Mouse (Mus musculus) left cerebral cortex, adult 2 months (tissue): Measurements from ENCODE around the gene Endog. TPM values are rescaled to one million over a fixed set of nuclear protein-coding genes. Genes with fewer than 3 reads are reported as not detected.
A peak's percentile ranks its signal among the peaks of the same experiment; 100 is the strongest.
"Not testable (repeated sequence)": the region's sequence is repeated elsewhere in the genome, so short reads cannot be mapped to it uniquely, and the experiment has no call there.

Experiments used
- DNase-seq, 2 experiments: peaks; one replicate each; pipeline ENCODE4 v3.0.0; 2021 to 2022; ENCODE audit warnings: low spot score in 2 of 2, mixed read lengths in 1 of 2; ENCODE audit errors: extremely low spot score in 1 of 2
- H3K27ac ChIP-seq: fragments of 200-600 bp; 2 replicates; pipeline ENCODE4 v1.8.1; 2022
- H3K4me3 ChIP-seq: fragments of 200-600 bp; 2 replicates; pipeline ENCODE4 v1.8.1; 2022
- CTCF ChIP-seq: fragments of 200-600 bp; IDR thresholded peaks from 2 replicates; pipeline ENCODE4 v1.8.1; 2022; ENCODE audit warnings: antibody characterized with exemption, mild to moderate bottlenecking, moderate library complexity
- intact Hi-C: fragments of 180-260 bp; cut with DNase I; formaldehyde crosslinking; loops from one replicate; pipeline ENCODE4 v1.15.1; 2025
- total RNA-seq, 2 experiments: library from RNA; stranded (reverse); gene quantifications; 2 replicates each; pipeline ENCODE4 v1.2.3; 2021

Endog gene
- total RNA-seq, 2 experiments from 2014 or later: 20.9 to 21.4 TPM

DNA sequence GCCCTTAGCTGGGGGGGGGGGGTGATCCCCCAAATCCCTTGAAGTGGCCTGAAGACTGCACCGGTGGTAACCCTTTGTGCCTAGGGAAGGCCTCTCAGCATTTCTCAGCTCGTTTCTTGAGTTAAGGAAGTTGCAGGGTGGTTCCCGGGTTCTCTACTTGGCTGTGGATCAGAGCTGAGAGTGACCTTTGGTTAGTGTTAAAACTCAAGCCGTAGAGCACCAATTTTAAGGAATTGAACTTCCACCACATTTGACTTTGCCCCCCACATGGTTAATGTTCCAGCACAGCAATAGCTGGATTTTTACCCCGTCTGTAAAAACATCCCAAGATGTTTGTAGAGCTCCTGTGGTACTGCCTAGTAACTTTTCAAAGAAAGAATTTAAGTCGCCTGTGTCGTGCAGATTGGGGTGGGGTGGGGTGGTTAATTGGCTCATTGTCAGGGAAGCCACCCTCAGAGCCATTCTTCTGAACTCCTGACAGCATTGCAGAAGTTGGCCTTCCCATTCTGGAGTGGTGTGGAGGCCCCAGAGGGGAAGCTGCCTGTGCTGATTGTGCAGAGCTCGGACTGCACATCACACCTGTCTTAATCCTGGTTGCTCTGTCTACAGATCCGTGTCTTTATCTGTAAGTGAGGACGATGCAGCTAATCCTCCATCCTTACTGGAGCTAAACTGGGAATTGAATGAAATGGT is 36.2 kb upstream of the Endog start:
- Histone ChIP-seq H3K4me3 (peak overlapping the region; percentile 96), H3K27ac (no peak overlapping the region; the same call in 1 of the 2 replicates)

DNA sequence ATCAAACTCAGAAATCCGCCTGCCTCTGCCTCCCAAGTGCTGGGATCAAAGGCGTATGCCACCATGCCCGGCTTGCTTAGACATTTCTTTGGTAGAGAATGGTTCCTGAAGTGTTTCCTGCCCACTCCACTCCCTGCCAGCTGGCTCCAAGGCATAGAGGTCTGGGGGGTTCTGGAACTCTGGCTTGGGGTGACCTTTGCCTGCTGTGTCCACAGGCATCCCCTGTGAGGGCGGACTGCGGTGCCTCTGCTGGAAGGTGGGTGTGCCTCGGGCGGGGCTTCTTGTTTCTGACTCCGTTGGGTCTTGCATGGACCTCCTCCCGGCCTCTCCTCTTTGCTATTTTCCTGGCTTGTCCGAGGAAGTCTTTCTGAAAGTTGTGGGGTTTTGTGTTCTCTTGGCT is 34.8 kb upstream of the Endog start:
- Histone ChIP-seq H3K4me3 (no peak overlapping the region), H3K27ac (no peak overlapping the region)
- TF ChIP-seq CTCF: no peak
- intact Hi-C loops: no loop called here
- no peak for DNase-seq

More for the DNA sequence above, 36.2 kb upstream of the Endog start:
- TF ChIP-seq CTCF: no peak
- DNase-seq: no peak
- intact Hi-C loops: loop anchor here (5.0 kb wide), 1 partner anchor 37 kb away; the partner anchor contains the start of gene Endog

DNA sequence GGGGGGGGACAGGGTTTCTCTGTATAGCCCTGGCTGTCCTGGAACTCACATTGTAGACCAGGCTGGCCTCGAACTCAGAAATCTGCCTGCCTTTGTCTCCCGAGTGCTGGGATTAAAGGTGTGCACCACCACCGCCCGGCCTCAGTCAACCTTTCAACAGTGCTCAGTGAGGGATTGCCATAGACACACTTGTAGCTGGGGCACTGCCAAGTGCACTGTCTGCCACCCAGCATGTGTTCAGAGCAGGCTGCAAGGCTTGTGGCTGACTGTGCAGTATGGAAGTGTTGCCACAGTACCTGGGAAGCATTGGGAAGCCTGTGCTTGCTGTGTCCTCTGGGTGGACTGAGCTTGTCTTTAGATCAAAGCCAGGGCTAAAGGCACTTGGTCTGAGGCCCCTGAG is 31.3 kb upstream of the Endog start:
- DNase-seq, intact Hi-C loops, H3K27ac ChIP-seq: not testable (repeated sequence)

DNA sequence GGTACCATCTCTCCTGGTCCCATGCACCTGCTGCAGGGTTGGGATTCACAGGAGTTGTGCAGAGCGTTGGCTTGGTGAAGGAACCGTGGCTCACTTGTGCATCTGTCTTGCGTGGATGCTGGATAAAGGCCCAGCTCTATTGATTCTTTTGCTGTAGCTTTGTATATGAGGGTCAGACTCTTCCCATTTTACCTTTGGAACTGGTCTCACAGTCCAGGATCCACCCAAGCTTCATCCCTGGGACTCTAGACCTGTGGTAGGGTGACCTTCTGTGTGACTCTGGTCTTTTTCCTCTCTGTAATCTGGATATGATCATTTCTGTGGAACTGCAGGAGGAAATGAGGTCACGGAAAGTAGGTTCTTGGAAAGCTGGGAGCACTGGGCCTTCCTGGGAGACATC is 26.9 kb upstream of the Endog start:
- no peak for TF ChIP-seq CTCF
- intact Hi-C loops: no loop called here
- no peak overlapping the region for H3K27ac ChIP-seq
- H3K4me3 ChIP-seq: no peak overlapping the region
- no peak for DNase-seq

More for the DNA sequence above, 31.3 kb upstream of the Endog start:
- not testable (repeated sequence) for H3K4me3 ChIP-seq

DNA sequence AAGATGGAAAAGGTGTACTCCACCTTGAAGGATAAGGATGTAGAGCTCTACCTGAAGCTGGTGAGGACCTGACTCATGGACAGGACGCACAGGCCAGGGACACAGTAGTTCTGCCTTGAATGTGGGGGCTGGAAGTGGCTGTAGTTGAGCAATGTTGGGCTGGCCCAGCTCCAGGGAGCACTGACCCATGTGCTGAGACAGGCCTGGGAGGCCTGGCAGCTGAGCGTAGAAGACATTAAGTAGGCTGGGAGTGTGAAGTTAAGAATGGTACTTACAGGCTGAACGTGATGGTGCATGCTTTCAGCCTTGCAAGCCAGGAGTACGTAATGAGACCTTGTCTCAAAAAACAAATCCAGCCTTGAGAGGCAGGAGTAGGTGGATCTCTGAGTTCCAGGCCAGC is 23.8 kb upstream of the Endog start:
- intact Hi-C loops: no loop called here
- no peak for DNase-seq
- Histone ChIP-seq H3K27ac (no peak overlapping the region), H3K4me3 (no peak overlapping the region)
- no peak for TF ChIP-seq CTCF

DNA sequence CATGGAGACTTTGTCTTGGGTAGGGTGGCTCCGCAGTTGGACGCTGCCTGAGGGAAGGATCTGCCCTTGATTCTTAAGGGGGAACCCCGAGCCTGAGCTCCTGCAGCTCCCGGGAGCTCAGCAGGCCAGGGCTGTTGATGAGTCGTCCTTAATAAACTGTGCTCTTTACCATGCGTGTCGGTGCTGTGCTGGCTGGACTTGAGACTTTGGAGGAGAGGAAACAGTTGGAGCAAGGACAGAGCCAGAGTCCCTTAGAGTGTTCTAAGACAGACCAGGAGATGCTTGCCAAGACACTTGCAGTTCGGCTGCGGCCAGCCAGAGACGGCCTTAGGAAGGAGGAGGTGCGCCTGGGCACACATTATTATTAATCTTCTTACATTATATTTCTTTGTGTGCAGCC is 19.5 kb upstream of the Endog start:
- intact Hi-C loops: no loop called here
- DNase-seq: no peak

DNA sequence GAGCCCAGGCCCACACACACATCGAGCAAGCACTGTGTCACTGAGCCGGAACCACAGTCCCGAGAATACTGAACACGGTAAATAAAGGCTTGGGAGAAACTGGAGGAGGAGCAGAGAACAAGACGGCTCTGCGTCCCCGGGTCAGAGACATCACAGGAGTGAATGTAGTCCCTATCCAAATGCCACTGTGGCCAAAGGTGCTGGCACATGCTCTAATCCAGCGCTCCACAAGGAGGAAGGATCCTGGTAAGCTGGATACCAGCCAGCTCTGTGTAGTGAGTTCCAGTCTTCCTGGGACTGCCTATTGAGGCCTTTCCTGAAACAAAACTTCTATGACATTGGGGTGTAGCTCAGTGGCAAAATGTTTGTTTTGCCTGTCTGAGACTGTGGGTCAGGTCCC is 18.7 kb upstream of the Endog start:
- TF ChIP-seq CTCF: no peak
- no peak for DNase-seq
- intact Hi-C loops: no loop called here
- Histone ChIP-seq H3K4me3 (no peak overlapping the region), H3K27ac (no peak overlapping the region)

More for the DNA sequence above, 19.5 kb upstream of the Endog start:
- H3K4me3 ChIP-seq: no peak overlapping the region
- H3K27ac ChIP-seq: no peak overlapping the region
- no peak for TF ChIP-seq CTCF

DNA sequence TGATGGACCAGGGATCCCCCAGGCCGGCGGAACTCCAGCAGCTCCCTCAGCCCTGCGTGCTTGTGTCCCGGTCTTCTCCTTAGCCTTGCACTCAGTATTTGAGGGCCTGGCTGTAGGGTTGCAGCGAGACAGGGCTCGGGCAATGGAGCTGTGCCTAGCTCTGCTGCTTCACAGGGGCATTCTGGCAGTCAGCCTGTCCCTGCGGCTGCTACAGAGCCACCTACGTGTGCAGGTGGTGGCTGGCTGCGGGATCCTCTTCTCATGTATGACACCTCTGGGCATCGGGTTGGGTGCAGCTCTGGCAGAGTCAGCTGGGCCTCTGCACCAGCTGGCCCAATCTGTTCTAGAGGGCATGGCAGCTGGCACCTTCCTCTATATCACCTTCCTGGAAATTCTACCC is 11.4 kb upstream of the Endog start:
- DNase-seq, intact Hi-C loops, H3K27ac ChIP-seq, H3K4me3 ChIP-seq: not testable (repeated sequence)

DNA sequence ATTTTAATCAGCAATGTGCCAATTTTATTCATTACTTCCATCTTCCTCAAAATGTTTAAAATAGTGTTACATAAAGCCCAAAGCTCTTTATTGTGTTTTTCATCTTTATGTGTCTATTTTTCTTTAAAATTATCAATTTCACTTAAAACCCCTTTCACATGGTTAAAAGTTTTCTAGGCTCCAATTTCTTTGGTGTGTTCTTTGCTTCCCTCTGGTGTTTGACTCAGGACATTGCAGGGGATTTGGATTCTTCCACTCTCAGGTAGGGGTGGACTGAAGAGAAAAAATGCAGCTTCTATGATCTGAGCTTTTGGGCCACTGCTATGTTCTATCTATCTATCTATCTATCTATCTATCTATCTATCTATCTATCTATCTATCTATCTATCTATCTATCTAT is 9.5 kb upstream of the Endog start:
- no peak for DNase-seq
- TF ChIP-seq CTCF: peak; percentile 82
- Histone ChIP-seq H3K27ac (no peak overlapping the region), H3K4me3 (no peak overlapping the region)
- intact Hi-C loops: loop anchor here (1.0 kb wide), 2 partner anchors 85 to 120 kb away; partner anchors contain the start of gene Pkn3

DNA sequence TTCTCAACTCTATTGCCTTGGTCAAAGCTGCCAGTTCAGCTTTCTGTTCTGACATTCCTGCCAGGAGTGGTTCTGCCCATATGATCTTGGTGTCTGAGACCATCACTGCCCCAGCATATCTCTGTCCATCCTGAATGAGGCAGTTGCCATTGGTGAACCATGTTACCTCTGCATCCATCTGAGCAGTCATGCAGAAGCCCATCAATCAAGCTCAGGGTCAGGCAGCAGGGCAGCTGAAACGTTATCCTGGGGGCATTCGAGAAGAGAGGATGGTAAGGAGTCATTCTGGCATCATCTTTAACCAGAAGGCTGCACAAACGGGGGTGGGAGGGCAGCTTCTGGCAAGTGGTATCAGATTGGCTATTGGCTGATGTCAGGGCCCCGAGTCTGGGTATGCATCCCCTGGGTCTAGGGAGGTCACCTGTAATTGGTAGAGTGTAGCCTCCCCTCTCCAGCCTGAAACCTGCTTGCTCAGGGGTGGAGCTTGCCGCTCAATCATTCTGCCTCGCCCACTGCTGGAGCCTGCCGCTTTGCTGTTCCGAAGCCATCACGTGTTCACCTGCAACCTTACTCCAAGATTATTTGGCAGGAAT is 6.9 kb upstream of the Endog start:
- intact Hi-C loops: no loop called here
- DNase-seq: no peak

DNA sequence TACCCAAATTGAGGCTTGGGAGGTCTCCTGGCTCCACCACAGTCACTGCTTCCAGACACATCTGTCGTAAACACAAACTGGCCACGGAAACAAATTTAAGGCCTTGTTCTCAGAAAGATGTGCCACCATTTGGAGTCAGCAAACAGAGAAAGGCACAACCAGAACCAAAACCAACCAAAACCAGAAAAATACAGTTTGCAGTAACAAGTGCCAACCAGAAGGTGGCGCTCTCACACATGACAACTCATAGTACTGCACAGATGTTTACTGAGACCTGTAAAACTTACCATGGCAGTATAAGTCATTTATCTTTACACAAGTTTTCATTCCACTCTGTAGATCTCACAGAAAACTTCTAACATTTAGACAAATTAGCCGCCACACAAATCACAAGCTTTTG is 4.6 kb upstream of the Endog start:
- no peak overlapping the region for H3K27ac ChIP-seq
- TF ChIP-seq CTCF: peak; percentile 29
- no peak overlapping the region for H3K4me3 ChIP-seq
- intact Hi-C loops: no loop called here
- DNase-seq: no peak

More for the DNA sequence above, 6.9 kb upstream of the Endog start:
- Histone ChIP-seq H3K27ac (no peak overlapping the region), H3K4me3 (no peak overlapping the region)
- no peak for TF ChIP-seq CTCF

DNA sequence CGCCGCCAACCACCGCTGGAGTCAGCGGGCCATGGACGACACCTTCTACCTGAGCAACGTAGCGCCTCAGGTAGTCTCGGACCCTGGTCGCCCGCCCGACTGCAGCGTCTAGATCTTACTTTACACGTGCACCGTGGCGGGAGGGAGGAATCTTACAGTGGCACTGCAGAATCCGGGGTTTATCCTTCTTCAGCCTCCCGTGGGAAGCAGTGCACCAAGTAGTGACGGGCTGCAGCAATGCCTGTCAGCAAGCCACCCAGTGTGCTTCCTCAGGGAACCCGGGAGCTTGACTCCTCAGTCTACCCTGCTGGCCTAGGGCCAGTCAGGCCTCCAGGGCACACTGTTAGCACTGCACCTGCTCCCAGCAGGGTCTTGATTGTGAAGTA is 697 bp downstream of the Endog start:
- peak overlapping the region; percentile 98 for H3K27ac ChIP-seq
- peak overlapping the region; percentile 60 for H3K4me3 ChIP-seq
- TF ChIP-seq CTCF: no peak
- intact Hi-C loops: loop anchor here (5.0 kb wide), 1 partner anchor 40 kb away; the partner anchor contains the start of gene Tbc1d13
- DNase-seq: no peak
